Mouse (Mus musculus): ENCODE results near the gene Vmn1r199. TPM values are rescaled to one million over a fixed set of nuclear protein-coding genes. Genes with fewer than 3 reads are reported as not detected.
"Not testable (repeated sequence)": the region's sequence is repeated elsewhere in the genome, so short reads cannot be mapped to it uniquely, and the experiment has no call there.

The Vmn1r199 gene
- not detected for total RNA-seq (2021)
- long read RNA-seq, experiment 1: 0 reads
- long read RNA-seq, experiment 2: 0 reads

DNA sequence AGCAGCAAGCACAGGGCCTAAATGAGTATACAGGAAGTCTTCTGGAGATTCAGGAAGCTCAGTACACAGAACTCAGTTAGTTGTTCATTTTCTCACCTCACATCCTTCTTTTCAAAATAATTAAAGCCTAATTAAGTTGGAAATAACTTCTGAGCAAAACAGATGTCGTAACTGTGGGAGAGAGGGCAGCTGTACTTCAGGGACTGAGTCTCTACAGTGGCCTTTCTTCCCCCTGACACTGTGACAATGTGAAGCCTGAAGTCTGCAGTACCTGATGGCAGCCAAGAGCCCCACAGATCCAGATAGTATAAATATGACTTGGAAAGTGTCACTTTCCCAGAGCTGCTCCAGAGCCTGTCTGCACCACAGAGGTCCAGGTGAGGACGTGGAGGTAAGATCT lies at the start of gene Vmn1r199:
Vmn1r199 (plus strand) TSS at position 301 of the 400 bp plus-strand sequence.
- DNase-seq: no peak

DNA sequence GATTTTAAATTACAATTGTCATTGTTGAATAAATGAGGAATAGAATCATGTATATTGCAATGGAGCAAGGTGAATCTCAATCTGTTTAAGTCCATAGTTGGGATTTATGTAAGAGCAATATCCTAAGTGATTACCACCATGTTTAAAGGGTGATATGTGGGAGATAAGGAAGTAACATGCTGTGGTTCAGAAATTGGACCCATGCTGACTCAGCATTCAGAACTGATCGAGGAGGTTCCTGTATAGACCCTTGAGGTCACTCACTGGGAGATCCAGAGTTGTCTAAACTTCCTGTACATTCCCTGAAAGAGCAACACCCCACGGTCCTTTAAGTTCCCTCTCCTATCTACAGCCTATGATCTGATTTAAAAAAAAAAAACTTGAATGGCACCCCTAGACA lies 46.3 kb upstream of the Vmn1r199 start:
- no peak for DNase-seq

GRCm38 (mm10) chr13:22335565-22335964 lies 44.1 kb upstream of the Vmn1r199 start:
- no peak for DNase-seq

GRCm38 (mm10) chr13:22350064-22350463 lies 29.6 kb upstream of the Vmn1r199 start, which contains the start of gene Vmn1r198:
Gene Vmn1r198, plus strand, starts transcription at chr13:22350364.
- no peak for DNase-seq

DNA sequence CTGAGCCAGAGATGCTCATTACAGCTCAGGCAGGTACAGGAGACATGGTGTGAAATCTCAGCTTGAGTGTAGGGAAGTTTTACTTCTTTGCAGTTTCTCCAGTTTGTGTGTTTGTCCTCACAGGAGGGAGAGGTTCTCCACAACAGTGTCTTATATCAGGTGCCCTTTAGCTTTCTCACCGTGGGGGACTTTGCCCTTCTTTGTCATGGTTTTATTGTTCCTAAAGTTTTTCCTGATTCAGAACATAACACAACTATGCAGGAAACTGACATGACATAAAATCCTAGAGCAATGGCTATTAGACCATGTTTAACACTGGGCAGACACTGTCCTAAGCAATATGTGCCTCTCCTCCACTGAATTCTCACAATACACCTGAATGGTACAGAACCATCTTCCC lies 28.8 kb upstream of the Vmn1r199 start:
- no peak for DNase-seq

GRCm38 (mm10) chr13:22381128-22381527 lies 1.5 kb downstream of the Vmn1r199 start:
- not testable (repeated sequence) for DNase-seq

- DNase-seq: no peak
Measured at GRCm38 (mm10) chr13:22383401-22383800, 3.8 kb downstream of the Vmn1r199 start.

DNA sequence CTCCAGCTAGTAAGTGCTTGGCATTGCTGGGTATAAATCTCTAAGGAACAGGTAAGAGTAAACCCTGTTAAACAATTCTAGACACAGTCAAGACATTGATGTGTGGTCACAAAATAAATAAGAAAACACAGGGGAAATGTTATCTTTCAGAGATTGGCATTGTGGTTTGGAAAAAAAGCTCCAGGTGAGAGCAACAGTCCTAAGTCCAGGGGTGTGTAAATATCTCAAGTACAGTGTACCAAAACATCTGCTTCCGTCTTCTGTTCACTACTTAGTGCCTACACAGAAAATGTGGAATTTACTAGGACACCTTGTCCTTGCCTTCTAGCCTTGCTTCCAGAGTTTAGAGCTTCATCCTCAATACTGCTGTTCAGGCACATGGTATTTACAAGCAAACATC lies 7.4 kb downstream of the Vmn1r199 start:
- DNase-seq: no peak

GRCm38 (mm10) chr13:22390073-22390472 lies 10.5 kb downstream of the Vmn1r199 start, which contains the start of gene Vmn1r200:
Gene Vmn1r200, plus strand, starts transcription at chr13:22390373.
- DNase-seq: no peak

- no peak for DNase-seq
Measured at GRCm38 (mm10) chr13:22402978-22403377, 23.4 kb downstream of the Vmn1r199 start.

Other genes with a start within 250 kb of the Vmn1r199 start
- gene Vmn1r191, start 195.8 kb upstream of the Vmn1r199 start, total RNA-seq (2021): not detected
- not detected for gene Vmn1r192, start 188.7 kb upstream of the Vmn1r199 start, total RNA-seq (2021)
- gene Vmn1r193, start 156.7 kb upstream of the Vmn1r199 start, total RNA-seq (2021): not detected
- gene Vmn1r194, start 135.6 kb upstream of the Vmn1r199 start, total RNA-seq (2021): not detected
- not detected for gene Vmn1r195, start 109.3 kb upstream of the Vmn1r199 start, total RNA-seq (2021)
- not detected for gene Vmn1r196, start 89.9 kb upstream of the Vmn1r199 start, total RNA-seq (2021)
- not detected for gene Vmn1r197, start 55.2 kb upstream of the Vmn1r199 start, total RNA-seq (2021)
- gene Vmn1r198, start 29.5 kb upstream of the Vmn1r199 start, total RNA-seq (2021): not detected
- not detected for gene Vmn1r200, start 10.6 kb downstream of the Vmn1r199 start, total RNA-seq (2021)
- gene Vmn1r201, start 92.1 kb downstream of the Vmn1r199 start, total RNA-seq (2021): not detected
- under 1 TPM in 1 of 2 experiments, not detected in 1; 0.05 TPM for gene Vmn1r202, start 125.6 kb downstream of the Vmn1r199 start, total RNA-seq (2021)
- not detected for gene Vmn1r203, start 138.3 kb downstream of the Vmn1r199 start, total RNA-seq (2021)
- not detected for gene Vmn1r204, start 173.4 kb downstream of the Vmn1r199 start, total RNA-seq (2021)
- gene Vmn1r205, start 213.2 kb downstream of the Vmn1r199 start, total RNA-seq (2021): not detected
- not detected for gene Vmn1r206, start 244.4 kb downstream of the Vmn1r199 start, total RNA-seq (2021)

All from gastrocnemius, postnatal 10 days (tissue).